Mouse (Mus musculus) lung, postnatal 36 days (tissue): ENCODE results near the gene Gm37240.
"Not testable (repeated sequence)": the region's sequence is repeated elsewhere in the genome, so short reads cannot be mapped to it uniquely, and the experiment has no call there.

Experiments used
- DNase-seq: peaks from one replicate; pipeline ENCODE4 v3.0.0; 2022; ENCODE audit warnings: mixed read lengths

Gene Gm37240

GRCm38 (mm10) chr3:84683788-84684187, 1203.5 kb downstream of the Gm37240 start:
- no peak for DNase-seq

GRCm38 (mm10) chr3:84681699-84682098, 1205.6 kb downstream of the Gm37240 start:
- DNase-seq = no peak

GRCm38 (mm10) chr3:84680062-84680461, 1207.3 kb downstream of the Gm37240 start:
- DNase-seq = no peak

GRCm38 (mm10) chr3:84679542-84679941, 1207.8 kb downstream of the Gm37240 start:
- no peak for DNase-seq

- no peak for DNase-seq
These were observed 1208.4 kb downstream of the Gm37240 start for GRCm38 (mm10) chr3:84678891-84679290.

GRCm38 (mm10) chr3:84675710-84676109, 1211.6 kb downstream of the Gm37240 start:
- no peak for DNase-seq

GRCm38 (mm10) chr3:84673552-84673951, 1213.8 kb downstream of the Gm37240 start:
- no peak for DNase-seq

GRCm38 (mm10) chr3:84672136-84672535, 1215.2 kb downstream of the Gm37240 start:
- DNase-seq = no peak

- DNase-seq = no peak
These were observed 1218.4 kb downstream of the Gm37240 start for GRCm38 (mm10) chr3:84668957-84669356.

GRCm38 (mm10) chr3:84665255-84666073, 1221.9 kb downstream of the Gm37240 start:
- no peak for DNase-seq

- no peak for DNase-seq
These were observed 1222.6 kb downstream of the Gm37240 start for GRCm38 (mm10) chr3:84664686-84665085.

GRCm38 (mm10) chr3:84663858-84664257, 1223.5 kb downstream of the Gm37240 start:
- no peak for DNase-seq

GRCm38 (mm10) chr3:84663079-84663478, 1224.2 kb downstream of the Gm37240 start:
- DNase-seq = no peak

- no peak for DNase-seq
These were observed 1226.9 kb downstream of the Gm37240 start for GRCm38 (mm10) chr3:84660380-84660779.

- no peak for DNase-seq
These were observed 1228.4 kb downstream of the Gm37240 start for GRCm38 (mm10) chr3:84658872-84659271.

GRCm38 (mm10) chr3:84658017-84658416, 1229.3 kb downstream of the Gm37240 start:
- no peak for DNase-seq

- peak; percentile 58 for DNase-seq
These were observed 1230.1 kb downstream of the Gm37240 start for GRCm38 (mm10) chr3:84657240-84657639.

- not testable (repeated sequence) for DNase-seq
These were observed 1231.5 kb downstream of the Gm37240 start for GRCm38 (mm10) chr3:84655785-84656150.

GRCm38 (mm10) chr3:84654900-84655784, 1232.2 kb downstream of the Gm37240 start:
- no peak for DNase-seq

- no peak for DNase-seq
These were observed 1233.0 kb downstream of the Gm37240 start for GRCm38 (mm10) chr3:84654246-84654826.

GRCm38 (mm10) chr3:84653557-84654245, 1233.6 kb downstream of the Gm37240 start:
- peak; percentile 64 for DNase-seq

- no peak for DNase-seq
These were observed 1234.4 kb downstream of the Gm37240 start for GRCm38 (mm10) chr3:84652643-84653556.
